Mouse (Mus musculus) right cerebral cortex, postnatal 36 days (tissue): ENCODE results near the gene Rdx.

Experiments
- DNase-seq, 2 experiments: peaks; one replicate each; pipeline ENCODE4 v3.0.0; 2022; ENCODE audit warnings: low spot score in 2 of 2, mixed read lengths in 1 of 2

Rdx gene

GRCm38 (mm10) chr9:52047129-52047820 is at the start of gene Rdx:
Gene Rdx, plus strand, starts transcription at chr9:52047173.
- DNase-seq, result no peak

GRCm38 (mm10) chr9:52003501-52003900 is 43.5 kb upstream of the Rdx start:
- DNase-seq, result no peak

- DNase-seq, result no peak
These were observed 39.6 kb upstream of the Rdx start for GRCm38 (mm10) chr9:52007341-52007740.

GRCm38 (mm10) chr9:52008511-52008910 is 38.5 kb upstream of the Rdx start:
- no peak for DNase-seq

GRCm38 (mm10) chr9:52012311-52012710 is 34.7 kb upstream of the Rdx start:
- DNase-seq, result no peak

GRCm38 (mm10) chr9:52012781-52013436 is 34.1 kb upstream of the Rdx start:
- no peak for DNase-seq

- no peak for DNase-seq
These were observed 33.0 kb upstream of the Rdx start for GRCm38 (mm10) chr9:52013900-52014455.

GRCm38 (mm10) chr9:52017091-52017490 is 29.9 kb upstream of the Rdx start:
- DNase-seq, result no peak

- no peak for DNase-seq
These were observed 29.1 kb upstream of the Rdx start for GRCm38 (mm10) chr9:52017824-52018223.

- DNase-seq, result no peak
These were observed 28.5 kb upstream of the Rdx start for GRCm38 (mm10) chr9:52018505-52018904.

- no peak for DNase-seq
These were observed 19.5 kb upstream of the Rdx start for GRCm38 (mm10) chr9:52027257-52028020.

- DNase-seq, result no peak
These were observed 18.2 kb upstream of the Rdx start for GRCm38 (mm10) chr9:52028521-52029405.

GRCm38 (mm10) chr9:52031501-52031900 is 15.5 kb upstream of the Rdx start:
- DNase-seq, result no peak

- DNase-seq, result no peak
These were observed 9.5 kb upstream of the Rdx start for GRCm38 (mm10) chr9:52037493-52037892.

GRCm38 (mm10) chr9:52041657-52042056 is 5.3 kb upstream of the Rdx start:
- no peak for DNase-seq

- no peak for DNase-seq
These were observed 287 bp upstream of the Rdx start for GRCm38 (mm10) chr9:52046686-52047085.

GRCm38 (mm10) chr9:52047821-52048649 is 1.1 kb downstream of the Rdx start:
- DNase-seq, result peak; percentile 43 to 44

GRCm38 (mm10) chr9:52048650-52049081 is 1.7 kb downstream of the Rdx start:
- peak; percentile 9 to 12 for DNase-seq

GRCm38 (mm10) chr9:52049605-52050004 is 2.6 kb downstream of the Rdx start:
- no peak for DNase-seq

- no peak for DNase-seq
These were observed 3.4 kb downstream of the Rdx start for GRCm38 (mm10) chr9:52050361-52050760.
